Mouse (Mus musculus) cerebellum, adult 2 months (tissue): ENCODE measurements at regions not wholly inside any gene's neighbourhood (a gene's known extent, or its start where the extent isn't known, plus 50 kb on each side); places are given as distances from the start of the nearest gene placed in this dataset.

Source experiments
- DNase-seq, 2 experiments: peaks; one replicate each; pipeline ENCODE4 v3.0.0; 2021
- H3K27ac ChIP-seq: fragments of 200-500 bp; 2 replicates; pipeline ENCODE4 v1.5.1; 2012; ENCODE audit warnings: low read length, control low read depth, inconsistent platforms; ENCODE audit not compliant: insufficient read depth
- H3K27me3 ChIP-seq: fragments of 200-500 bp; 2 replicates; pipeline ENCODE4 v1.6.1; 2012; ENCODE audit warnings: inconsistent platforms, mild to moderate bottlenecking, low read length, moderate library complexity; ENCODE audit not compliant: control insufficient read depth, insufficient read depth
- H3K4me1 ChIP-seq: fragments of 200-500 bp; 2 replicates; pipeline ENCODE4 v1.6.1; 2011; ENCODE audit warnings: low read length; ENCODE audit not compliant: control insufficient read depth, insufficient read depth
- H3K4me3 ChIP-seq: fragments of 200-500 bp; replicated peaks from 2 replicates; pipeline ENCODE3; 2011; ENCODE audit warnings: mild to moderate bottlenecking, low read depth, low read length, control low read depth; ENCODE audit not compliant: insufficient read depth
- CTCF ChIP-seq: fragments of 200-500 bp; IDR thresholded peaks from 2 replicates; pipeline ENCODE4 v1.5.1; 2011; ENCODE audit warnings: low read depth, mild to moderate bottlenecking, control low read depth, low read length, moderate library complexity, borderline replicate concordance; ENCODE audit not compliant: insufficient read depth
- POLR2A ChIP-seq: fragments of 200-500 bp; IDR thresholded peaks from 2 replicates; pipeline ENCODE4 v1.6.1; 2011; ENCODE audit warnings: low read length, control low read depth, borderline replicate concordance; ENCODE audit not compliant: insufficient read depth
- WGBS: fragments of 180-500 bp; shearing (Covaris S2); methylation state at CpG from one replicate; pipeline ENCODE4 v1.1.7; 2018; 5-methylcytosine and 5-hydroxymethylcytosine counted together

GRCm38 (mm10) chr6:36004701-36005100 lies 383.2 kb upstream of the Chrm2 start:
- Histone ChIP-seq H3K4me3 (no peak overlapping the region), H3K4me1 (no peaks in the 10 kb centered on the region), H3K27me3 (no peaks in the 10 kb centered on the region; the same call in 1 of the 2 replicates), H3K27ac (no peak overlapping the region)
- WGBS: 49% methylated on average over 1 of the region's 1 CpGs
- peak in 1 of 2 experiments; percentile 14 for DNase-seq
- no peak for TF ChIP-seq POLR2A
- peak; percentile 22; the same call in 1 of the 2 replicates for TF ChIP-seq CTCF

- no peaks in the 10 kb centered on the region; the same call in 1 of the 2 replicates for H3K27me3 ChIP-seq
- DNase-seq: no peak
- no peak overlapping the region for H3K4me3 ChIP-seq
- WGBS: 84% methylated on average over 3 of the region's 3 CpGs
- no peak for TF ChIP-seq POLR2A
- H3K27ac ChIP-seq: no peak overlapping the region
- no peaks in the 10 kb centered on the region for H3K4me1 ChIP-seq
These were observed 385.8 kb upstream of the Chrm2 start for GRCm38 (mm10) chr6:36002090-36002489.

GRCm38 (mm10) chr6:35988891-35989290 lies 399.0 kb upstream of the Chrm2 start:
- Histone ChIP-seq H3K4me3 (no peak overlapping the region), H3K27ac (no peak overlapping the region), H3K27me3 (no peaks in the 10 kb centered on the region), H3K4me1 (no peaks in the 10 kb centered on the region; the same call in 1 of the 2 replicates)
- WGBS: 6% methylated on average over 3 of the region's 3 CpGs
- peak; percentile 81 to 94 for DNase-seq
- TF ChIP-seq CTCF: no peak

GRCm38 (mm10) chr6:35940071-35940470 lies 400.4 kb upstream of the Mtpn start:
- Histone ChIP-seq H3K4me3 (no peak overlapping the region), H3K27ac (no peak overlapping the region), H3K4me1 (no peaks in the 10 kb centered on the region), H3K27me3 (no peaks in the 10 kb centered on the region; the same call in 1 of the 2 replicates)
- no peak for TF ChIP-seq CTCF
- TF ChIP-seq POLR2A: no peak
- DNase-seq: peak in 1 of 2 experiments; percentile 16
- WGBS: 35% methylated on average over 1 of the region's 1 CpGs

GRCm38 (mm10) chr6:35924189-35924588 lies 384.5 kb upstream of the Mtpn start:
- Histone ChIP-seq H3K27me3 (no peaks in the 10 kb centered on the region), H3K4me3 (no peak overlapping the region), H3K4me1 (peaks cover 7% of the 10 kb centered on the region; the same call in 1 of the 2 replicates), H3K27ac (no peak overlapping the region)
- DNase-seq: peak; percentile 53 to 83
- TF ChIP-seq POLR2A: no peak
- peak; percentile 27; the same call in 1 of the 2 replicates for TF ChIP-seq CTCF

GRCm38 (mm10) chr6:35897990-35898389 lies 358.3 kb upstream of the Mtpn start:
- TF ChIP-seq POLR2A (no peak), CTCF (no peak)
- WGBS: 10% methylated on average over 2 of the region's 2 CpGs
- Histone ChIP-seq H3K27me3 (no peaks in the 10 kb centered on the region), H3K27ac (no peak overlapping the region), H3K4me3 (no peak overlapping the region), H3K4me1 (no peaks in the 10 kb centered on the region)
- no peak for DNase-seq

- H3K27me3 ChIP-seq: no peaks in the 10 kb centered on the region
- H3K4me1 ChIP-seq: no peaks in the 10 kb centered on the region
- TF ChIP-seq POLR2A (no peak), CTCF (no peak)
- no peak for DNase-seq
- 95% methylated on average over 2 of the region's 2 CpGs for WGBS
- H3K4me3 ChIP-seq: no peak overlapping the region
- H3K27ac ChIP-seq: no peak overlapping the region
These were observed 356.0 kb upstream of the Mtpn start for GRCm38 (mm10) chr6:35895692-35896091.

GRCm38 (mm10) chr6:35874671-35875070 lies 335.0 kb upstream of the Mtpn start:
- no peaks in the 10 kb centered on the region for H3K4me1 ChIP-seq
- no peak overlapping the region for H3K27ac ChIP-seq
- no peak overlapping the region for H3K4me3 ChIP-seq
- TF ChIP-seq POLR2A: no peak
- no peak for TF ChIP-seq CTCF
- WGBS: 77% methylated on average over 6 of the region's 6 CpGs
- DNase-seq: no peak
- no peaks in the 10 kb centered on the region; the same call in 1 of the 2 replicates for H3K27me3 ChIP-seq
